Mouse (Mus musculus): ENCODE measurements around the gene Tmco4.

Gene Tmco4

GRCm38 (mm10) chr4:138972827-138973718 lies at the start of gene Tmco4:
TSS of gene Tmco4 (plus strand) at chr4:138972888.
- peak; percentile 39 to 40 for DNase-seq (ENCODE audit: low spot score in 2 of 2)

GRCm38 (mm10) chr4:138925561-138925960 lies 47.1 kb upstream of the Tmco4 start:
- no peak for DNase-seq (ENCODE audit: low spot score in 2 of 2)

- no peak for DNase-seq (ENCODE audit: low spot score in 2 of 2)
Measured at GRCm38 (mm10) chr4:138933862-138934261, 38.8 kb upstream of the Tmco4 start.

DNA sequence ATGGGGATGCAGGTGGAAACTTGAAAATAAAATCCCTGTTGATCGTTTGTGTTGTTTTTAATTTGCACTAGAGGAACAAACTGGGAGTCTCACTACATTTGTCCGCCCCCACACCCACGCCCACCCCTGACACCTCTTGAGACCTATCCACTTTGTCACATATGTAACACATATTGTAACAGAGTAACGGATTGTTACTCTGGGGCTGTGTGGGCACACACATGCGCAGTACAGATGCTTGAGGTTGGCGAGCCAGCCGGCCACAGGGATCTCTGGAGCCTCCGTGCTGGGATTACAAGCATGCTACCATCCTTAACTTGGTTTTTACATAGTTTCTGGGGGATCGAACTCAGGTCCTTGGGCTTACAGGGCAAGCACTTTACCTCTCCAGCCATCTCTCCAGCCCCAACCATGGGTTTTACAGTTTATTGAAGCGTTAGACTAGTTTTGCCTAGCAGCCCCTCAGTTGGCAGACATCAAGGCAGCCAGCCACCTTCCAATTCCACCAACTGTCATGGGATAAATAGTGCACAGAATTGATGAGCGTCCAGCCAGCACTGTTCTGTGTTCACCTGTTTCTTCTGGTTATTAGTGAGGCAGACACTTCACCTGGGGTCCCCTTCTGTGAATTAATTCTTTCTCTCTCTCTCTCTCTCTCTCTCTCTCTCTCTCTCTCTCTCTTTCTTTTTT lies 38.1 kb upstream of the Tmco4 start:
- DNase-seq (ENCODE audit: low spot score in 2 of 2), result no peak

DNA sequence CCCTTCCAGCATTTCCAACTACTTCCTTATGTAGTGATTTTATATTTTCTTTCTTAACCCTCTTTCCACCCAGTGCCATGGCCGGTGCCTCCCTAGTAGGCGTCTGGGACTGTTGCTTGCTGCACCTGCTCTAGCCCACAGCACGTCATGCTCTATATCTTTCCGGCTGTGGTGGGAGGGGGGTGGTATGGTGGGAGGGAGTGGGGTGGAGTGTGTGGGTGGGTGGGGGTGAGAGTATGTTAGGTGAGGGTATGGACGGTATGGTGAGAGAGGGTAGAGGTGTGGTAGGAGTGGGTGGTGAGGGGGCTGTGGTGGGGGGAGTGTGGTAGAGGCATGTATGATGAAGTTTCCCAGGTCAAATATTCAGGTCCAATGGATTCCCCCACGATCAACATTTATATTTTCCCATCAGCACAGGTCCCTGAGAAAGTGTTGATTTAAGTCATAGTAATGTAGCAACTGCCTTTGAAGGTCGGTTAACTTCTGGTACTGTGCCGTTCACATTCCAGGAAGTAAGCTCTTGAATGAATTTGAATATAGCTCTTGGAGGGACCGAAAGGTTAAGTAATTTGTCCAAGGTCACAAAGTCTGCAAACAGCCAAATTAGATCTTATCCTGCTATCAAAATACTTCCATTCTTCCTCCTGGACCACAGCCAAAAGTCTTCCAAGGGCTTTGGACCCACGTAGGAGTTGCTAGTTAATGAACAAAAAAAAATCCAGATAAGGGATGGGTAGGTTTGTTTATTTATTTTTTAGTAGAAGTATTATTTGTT lies 34.0 kb upstream of the Tmco4 start:
- no peak for DNase-seq (ENCODE audit: low spot score in 2 of 2)

DNA sequence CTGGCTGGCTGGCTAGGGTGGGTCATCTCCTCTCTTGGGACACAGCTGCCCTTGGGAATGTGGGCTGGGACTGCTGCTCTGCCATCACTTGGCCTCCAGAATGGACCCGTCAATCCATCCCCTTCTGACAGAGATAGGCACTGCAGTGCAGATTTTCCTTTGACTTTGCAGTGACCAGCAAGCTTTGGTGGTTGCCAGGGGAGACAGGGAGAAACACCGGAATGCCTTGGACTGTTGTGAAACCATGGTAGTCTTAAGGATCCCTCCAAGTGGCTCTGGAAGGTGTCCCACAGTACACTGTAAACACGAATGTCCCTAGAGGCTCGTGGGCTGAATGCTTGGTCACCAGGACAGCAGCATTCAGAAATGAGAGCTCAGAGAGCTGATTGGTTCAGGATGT lies 33.2 kb upstream of the Tmco4 start:
- no peak for DNase-seq (ENCODE audit: low spot score in 2 of 2)

DNA sequence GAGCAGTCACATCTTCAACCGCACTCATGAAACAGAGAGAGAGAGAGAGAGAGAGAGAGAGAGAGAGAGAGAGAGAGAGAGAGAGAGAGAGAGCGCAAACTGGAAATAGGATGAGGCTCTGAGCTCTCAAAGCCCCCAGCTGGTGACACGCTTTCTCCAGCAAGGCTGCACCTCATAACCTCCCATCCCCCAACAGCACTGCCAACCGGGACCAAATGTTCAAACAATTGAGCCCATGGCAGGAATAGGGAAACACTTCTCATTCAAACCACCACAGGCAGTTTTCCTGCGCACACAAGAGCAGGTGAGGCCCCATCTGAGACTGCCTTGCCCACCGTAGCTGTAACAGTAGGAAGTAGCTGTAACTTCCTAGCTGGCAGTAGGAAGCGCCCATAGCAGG lies 31.3 kb upstream of the Tmco4 start:
- no peak for DNase-seq (ENCODE audit: low spot score in 2 of 2)

DNA sequence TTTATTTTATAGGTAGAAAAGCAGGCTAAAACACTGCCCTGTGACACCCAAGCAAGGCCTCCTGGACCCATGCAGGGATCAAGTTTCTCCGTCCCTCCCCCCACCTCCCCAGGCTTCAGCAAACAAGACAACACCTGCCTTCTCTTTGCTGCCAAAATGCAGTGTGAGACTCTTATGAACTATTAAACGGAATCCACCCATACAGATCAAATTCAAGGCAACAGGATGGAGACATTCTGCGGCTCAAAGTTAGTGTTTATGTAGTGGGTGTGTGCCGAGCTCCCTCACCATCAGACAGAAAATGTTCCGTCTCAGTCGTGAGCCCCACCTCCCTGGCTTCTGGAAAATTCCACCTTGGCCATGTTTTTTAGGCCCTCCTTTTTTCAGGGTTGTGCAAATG lies 30.7 kb upstream of the Tmco4 start:
- DNase-seq (ENCODE audit: low spot score in 2 of 2), result no peak

GRCm38 (mm10) chr4:138943730-138944129 lies 29.0 kb upstream of the Tmco4 start:
- DNase-seq (ENCODE audit: low spot score in 2 of 2), result peak; percentile 34 to 57

DNA sequence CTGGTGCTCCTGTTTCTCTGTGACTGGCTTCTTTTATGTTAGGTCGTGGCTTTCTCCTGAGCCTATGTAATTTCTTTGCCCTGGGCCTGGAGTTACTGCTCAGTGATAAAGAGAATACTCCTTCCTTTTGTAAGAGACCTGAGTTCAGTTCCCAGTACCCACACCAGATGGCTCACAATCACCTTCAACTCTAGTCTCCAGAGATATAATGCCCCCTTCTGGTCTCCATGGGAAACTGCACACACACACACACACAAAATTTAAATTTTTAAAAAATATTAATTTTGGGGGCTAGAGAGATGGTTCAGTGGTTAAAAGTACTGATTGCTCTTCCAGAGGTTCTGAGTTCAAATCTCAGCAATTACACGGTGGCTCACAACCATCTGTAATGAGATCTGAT lies 24.4 kb upstream of the Tmco4 start:
- no peak for DNase-seq (ENCODE audit: low spot score in 2 of 2)

- no peak for DNase-seq (ENCODE audit: low spot score in 2 of 2)
Measured at GRCm38 (mm10) chr4:138958612-138959011, 14.1 kb upstream of the Tmco4 start.

DNA sequence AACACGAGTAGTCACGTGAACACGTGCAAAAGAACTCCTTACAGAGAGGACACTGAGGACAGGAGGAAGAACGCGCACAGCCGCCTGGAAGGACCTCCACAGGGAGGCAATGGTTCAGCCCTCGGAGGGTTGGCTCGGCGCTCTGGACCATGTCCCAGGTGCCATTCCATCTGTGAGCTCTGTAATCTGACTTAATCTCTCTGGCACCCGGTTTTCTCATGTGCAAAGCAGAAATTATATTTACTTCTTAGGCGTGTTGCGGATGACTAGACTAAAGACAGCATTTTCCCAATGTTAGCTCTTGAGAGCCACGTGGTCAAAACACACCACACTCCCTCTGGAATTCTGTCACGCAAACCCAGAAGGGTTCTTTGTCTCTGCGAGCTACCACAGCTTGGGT lies 13.6 kb upstream of the Tmco4 start:
- DNase-seq (ENCODE audit: low spot score in 2 of 2), result no peak

DNA sequence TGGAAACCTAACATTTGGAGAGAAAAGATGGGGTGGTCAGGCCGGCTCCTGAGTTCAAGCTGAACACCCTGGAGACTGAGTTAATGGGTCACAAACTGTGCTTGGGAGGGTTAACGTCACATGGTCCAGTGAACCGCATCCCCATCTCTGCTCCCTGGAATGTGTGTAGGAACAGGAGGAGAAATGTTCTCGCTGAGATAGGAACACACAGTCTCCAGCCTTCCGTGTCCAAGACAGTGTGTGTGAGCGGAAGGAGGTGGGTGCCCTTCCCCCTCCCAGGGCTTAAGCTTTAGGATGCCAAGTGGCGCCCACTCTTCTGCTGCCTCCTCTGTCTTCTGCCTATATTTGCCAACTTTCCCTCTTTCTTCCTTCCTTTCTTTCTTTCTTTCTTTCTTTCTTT lies 12.8 kb upstream of the Tmco4 start:
- DNase-seq (ENCODE audit: low spot score in 2 of 2), result peak; percentile 24 to 25

DNA sequence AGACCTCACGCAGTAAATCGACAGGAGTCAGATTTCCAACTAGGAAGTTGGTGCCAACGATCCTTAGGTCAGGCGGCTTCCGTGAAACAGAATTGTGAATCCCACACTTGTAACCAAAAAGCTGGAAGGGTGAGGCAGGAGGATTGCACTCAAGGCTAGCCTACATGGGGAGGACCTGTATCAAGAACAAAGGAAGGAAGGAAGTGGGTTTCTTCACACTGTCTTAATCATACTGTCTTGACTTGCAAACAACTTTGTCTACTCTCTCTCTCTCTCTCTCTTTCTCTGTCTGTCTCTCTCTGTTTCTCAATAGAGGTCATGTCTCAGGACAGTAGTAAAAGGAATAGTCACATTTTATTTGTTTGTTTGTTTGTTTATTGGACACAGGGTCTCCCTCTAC lies 10.0 kb upstream of the Tmco4 start:
- no peak for DNase-seq (ENCODE audit: low spot score in 2 of 2)

DNA sequence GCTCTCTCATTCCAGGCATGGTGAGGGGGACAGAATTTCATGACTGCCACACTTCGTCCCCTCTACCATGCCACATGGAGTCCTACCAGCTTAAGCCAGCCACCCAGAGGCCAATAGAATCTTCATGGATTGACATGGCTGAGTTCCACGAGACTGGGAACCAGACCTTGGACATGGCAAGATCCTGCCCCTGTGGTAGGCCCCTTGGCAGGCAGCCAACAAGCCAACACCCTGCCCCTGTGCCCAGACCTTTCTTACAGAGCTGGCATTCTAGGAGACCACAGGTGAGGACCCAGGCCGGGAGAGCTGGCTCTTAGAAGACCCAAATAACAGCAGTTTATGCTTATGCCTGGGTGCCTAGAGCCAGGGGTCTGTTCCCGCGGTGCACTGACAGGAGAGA lies 6.8 kb upstream of the Tmco4 start:
- no peak for DNase-seq (ENCODE audit: low spot score in 2 of 2)

DNA sequence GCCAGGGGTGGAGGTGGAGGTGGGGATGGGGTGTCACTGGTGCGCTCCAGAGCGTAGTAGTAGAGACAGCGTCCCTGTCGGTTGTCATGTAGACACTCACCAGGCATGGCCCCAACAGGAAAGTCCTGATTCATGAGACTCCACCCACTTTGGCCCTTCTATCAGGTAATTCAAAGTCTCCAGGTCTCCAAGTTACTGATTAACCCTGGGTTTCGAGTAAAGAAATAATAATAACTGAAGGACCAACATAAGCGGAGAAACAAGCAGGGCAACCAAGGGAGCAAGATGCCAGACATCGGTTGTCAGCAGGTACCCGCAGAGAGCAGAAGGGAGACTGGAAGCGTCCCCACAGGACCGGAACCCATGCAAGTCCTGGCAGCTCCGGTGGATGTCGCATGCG lies 5.8 kb upstream of the Tmco4 start, which contains the start of gene Rnf186:
Gene Rnf186 (plus strand): TSS at position 247 of the 400 bp plus-strand sequence.
- DNase-seq (ENCODE audit: low spot score in 2 of 2), result no peak

DNA sequence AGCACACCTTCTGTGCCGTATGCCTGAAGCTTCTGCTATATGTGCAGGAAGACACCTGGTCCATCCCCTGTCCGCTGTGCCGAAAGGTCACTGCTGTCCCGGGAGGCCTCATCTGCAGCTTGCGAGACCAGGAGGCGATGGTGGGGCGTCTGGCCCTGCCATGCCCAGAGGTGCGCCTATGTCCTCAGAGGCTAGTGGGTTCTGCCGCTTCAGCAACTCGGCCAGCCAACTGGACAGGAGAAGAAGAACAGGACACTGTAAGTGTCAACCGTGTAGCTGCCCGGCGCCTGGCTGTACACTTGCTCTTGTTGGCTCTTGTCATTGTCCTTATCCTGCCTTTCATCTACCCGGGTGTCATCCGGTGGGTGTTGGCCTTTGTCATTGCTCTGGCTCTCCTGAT lies 5.2 kb upstream of the Tmco4 start:
- no peak for DNase-seq (ENCODE audit: low spot score in 2 of 2)

DNA sequence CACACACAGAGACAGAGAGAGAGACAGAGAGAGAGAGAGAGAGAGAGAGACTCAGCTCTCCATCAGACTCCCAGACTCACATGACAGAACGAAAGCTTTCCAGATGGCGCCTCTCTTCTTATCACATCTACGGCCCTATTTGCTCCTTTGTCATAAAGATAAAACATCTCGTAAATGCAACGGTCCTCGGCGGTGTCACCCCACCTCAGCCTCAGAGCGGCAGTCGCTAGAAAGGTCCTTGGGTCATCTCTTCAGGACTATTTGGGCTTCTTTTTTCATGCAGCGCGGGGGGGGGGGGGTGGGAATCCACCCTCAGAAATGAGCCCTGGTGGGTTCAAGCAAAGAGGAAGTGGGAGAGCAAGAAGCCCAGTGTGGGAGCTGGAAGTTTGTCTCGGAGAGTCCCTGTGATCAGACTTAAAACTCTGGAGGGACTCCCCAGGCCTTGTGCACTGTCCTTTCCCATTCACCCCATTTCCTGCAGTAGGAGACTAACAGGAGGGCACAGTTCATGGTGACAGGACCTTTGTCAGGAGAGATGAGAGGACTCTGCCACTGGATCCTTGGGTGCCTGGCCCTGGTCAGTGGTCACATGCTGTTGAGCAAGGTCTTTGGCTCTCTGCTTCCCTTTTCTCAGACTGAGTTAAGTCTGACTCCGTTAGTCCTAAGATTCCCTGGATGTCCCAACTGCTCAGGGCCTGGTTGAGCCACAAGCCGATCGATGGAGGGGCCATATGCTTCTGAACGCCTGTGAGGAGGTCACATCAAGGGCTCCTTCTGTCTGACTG lies 3.7 kb upstream of the Tmco4 start:
- DNase-seq (ENCODE audit: low spot score in 2 of 2), result no peak

- no peak for DNase-seq (ENCODE audit: low spot score in 2 of 2)
Measured at GRCm38 (mm10) chr4:138969736-138970135, 3.0 kb upstream of the Tmco4 start.

DNA sequence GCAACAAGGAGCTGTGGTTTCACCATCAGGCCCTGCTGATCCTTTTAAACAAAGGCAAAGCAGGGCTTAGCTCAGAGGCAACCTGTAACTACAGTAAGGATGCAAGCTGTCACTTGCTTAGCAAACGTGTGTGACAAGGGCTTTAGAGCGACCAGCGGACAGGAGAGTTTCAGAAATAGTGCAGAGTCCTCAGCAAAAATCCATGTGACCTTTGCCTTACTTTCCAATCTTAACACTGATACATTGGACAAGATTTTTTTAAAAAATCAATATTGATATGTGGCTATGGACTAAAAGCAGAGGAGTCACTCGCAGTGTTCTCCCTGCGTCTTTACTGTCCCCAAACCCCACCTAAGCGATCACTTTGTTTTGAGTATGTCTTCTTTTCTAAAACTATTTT lies 1.3 kb upstream of the Tmco4 start:
- DNase-seq (ENCODE audit: low spot score in 2 of 2), result no peak

DNA sequence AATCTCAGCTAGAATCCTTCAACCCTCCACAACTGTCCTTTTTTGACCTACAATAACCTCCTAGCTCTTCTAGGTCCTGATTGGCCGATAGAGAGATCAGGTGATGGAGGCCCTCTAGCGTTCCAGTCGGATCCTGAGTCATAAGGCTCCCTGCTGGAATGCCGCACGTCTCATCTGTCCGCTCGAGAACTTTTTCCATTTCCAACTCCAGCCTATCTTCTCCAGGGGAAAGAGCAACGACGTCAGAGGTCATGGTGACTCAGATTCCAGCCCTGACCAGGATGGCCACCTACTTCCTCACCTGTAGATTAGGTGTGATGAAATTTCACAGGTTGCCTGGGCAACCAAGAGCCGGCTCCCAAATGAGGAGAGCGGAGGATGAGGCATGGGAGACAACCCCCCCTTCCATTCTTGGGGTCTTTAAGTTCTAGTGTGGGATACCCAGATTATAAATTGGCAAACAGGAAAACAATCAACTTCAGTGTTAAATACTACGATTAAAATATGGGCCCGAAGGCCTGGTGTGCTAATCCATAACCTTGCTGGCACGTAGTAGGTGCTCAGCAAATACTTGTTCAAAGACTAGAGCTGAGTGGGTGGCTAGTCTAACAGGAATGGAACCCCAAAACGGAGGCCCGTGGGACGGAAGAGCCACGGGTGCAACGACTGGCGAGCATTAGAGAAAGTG lies 405 bp upstream of the Tmco4 start:
- DNase-seq (ENCODE audit: low spot score in 2 of 2), result peak; percentile 26 to 42
